Mouse (Mus musculus): Measurements from ENCODE around the gene Rsl1.
"Not testable (repeated sequence)": the region's sequence is repeated elsewhere in the genome, so short reads cannot be mapped to it uniquely, and the experiment has no call there.

- TF ChIP-seq CTCF (IDR thresholded peaks at IDR 0.05; ENCODE audit: extremely low read depth, insufficient read depth, insufficient read length, insufficient replicate concordance); POLR2A (IDR thresholded peaks at IDR 0.05; ENCODE audit: low read depth, low read length): not testable (repeated sequence)
Observed at GRCm38 (mm10) chr13:67172991-67173722, at the start of gene Rsl1.

Data from spleen, adult 2 months (tissue).